Mouse (Mus musculus): Measurements from ENCODE around the gene Phc1. TPM values are rescaled to one million over a fixed set of nuclear protein-coding genes. Genes with fewer than 3 reads are reported as not detected.
"Not testable (repeated sequence)": the region's sequence is repeated elsewhere in the genome, so short reads cannot be mapped to it uniquely, and the experiment has no call there.

The Phc1 gene
- polyA plus RNA-seq, 1 experiment = 15.5 TPM

GRCm38 (mm10) chr6:122365706-122366105, 25.3 kb upstream of the Phc1 start:
- H3K27me3 ChIP-seq (ENCODE audit: control insufficient read depth, insufficient read depth, insufficient read length) = no peaks in the 10 kb centered on the region
- no peak for TF ChIP-seq CEBPB (IDR thresholded peaks at IDR 0.05; ENCODE audit: insufficient read depth, poor library complexity, severe bottlenecking)
- TF ChIP-seq E2F4 (IDR thresholded peaks at IDR 0.05; ENCODE audit: insufficient read depth) = no peak
- TF ChIP-seq TCF3 (IDR thresholded peaks at IDR 0.05; ENCODE audit: insufficient read length, low read depth) = no peak
- TF ChIP-seq SRF (IDR thresholded peaks at IDR 0.05; ENCODE audit: control insufficient read depth, insufficient read length, low read depth) = no peak
- TF ChIP-seq USF1 (IDR thresholded peaks at IDR 0.05; ENCODE audit: low read depth) = no peak
- TF ChIP-seq POLR2A (IDR thresholded peaks at IDR 0.05; ENCODE audit: insufficient read length, low read depth) = no peak
- TF ChIP-seq MYOG (IDR thresholded peaks at IDR 0.05; ENCODE audit: control insufficient read depth in 1 of 3, insufficient read depth in 1 of 3, insufficient read length in 2 of 3, low read depth in 2 of 3) = no peak
- TF ChIP-seq MAX (IDR thresholded peaks at IDR 0.05; ENCODE audit: low read depth) = no peak
- no peaks in the 10 kb centered on the region for H3K36me3 ChIP-seq (ENCODE audit: control insufficient read depth, insufficient read depth)
- no peak overlapping the region for H3ac ChIP-seq (ENCODE audit: control insufficient read depth, insufficient read length)
- no peak overlapping the region for H3K4me3 ChIP-seq
- H3K4me2 ChIP-seq (ENCODE audit: low read depth) = no peak overlapping the region
- H3K79me2 ChIP-seq (ENCODE audit: control insufficient read depth, insufficient read depth) = no peaks in the 10 kb centered on the region

GRCm38 (mm10) chr6:122357089-122357488, 16.7 kb upstream of the Phc1 start:
- H3ac ChIP-seq (ENCODE audit: control insufficient read depth, insufficient read length) = no peak overlapping the region
- H3K27me3 ChIP-seq (ENCODE audit: control insufficient read depth, insufficient read depth, insufficient read length) = no peaks in the 10 kb centered on the region
- no peaks in the 10 kb centered on the region for H3K36me3 ChIP-seq (ENCODE audit: control insufficient read depth, insufficient read depth)
- H3K4me2 ChIP-seq (ENCODE audit: low read depth) = no peak overlapping the region
- H3K79me2 ChIP-seq (ENCODE audit: control insufficient read depth, insufficient read depth) = no peaks in the 10 kb centered on the region
- no peak overlapping the region for H3K4me3 ChIP-seq
- no peak for TF ChIP-seq REST (IDR thresholded peaks at IDR 0.05; ENCODE audit: insufficient read depth, insufficient read length)
- TF ChIP-seq MYOG (IDR thresholded peaks at IDR 0.05; ENCODE audit: control insufficient read depth in 1 of 3, insufficient read depth in 1 of 3, insufficient read length in 2 of 3, low read depth in 2 of 3) = no peak
- TF ChIP-seq POLR2A (IDR thresholded peaks at IDR 0.05; ENCODE audit: insufficient read length, low read depth) = no peak
- TF ChIP-seq MAX (IDR thresholded peaks at IDR 0.05; ENCODE audit: low read depth) = no peak
- TF ChIP-seq TCF3 (IDR thresholded peaks at IDR 0.05; ENCODE audit: insufficient read length, low read depth) = no peak
- no peak for TF ChIP-seq MYOD1 (IDR thresholded peaks at IDR 0.05; ENCODE audit: control insufficient read depth in 1 of 3, insufficient read length in 2 of 3, low read depth in 2 of 3)
- TF ChIP-seq E2F4 (IDR thresholded peaks at IDR 0.05; ENCODE audit: insufficient read depth) = no peak
- no peak for TF ChIP-seq SRF (IDR thresholded peaks at IDR 0.05; ENCODE audit: control insufficient read depth, insufficient read length, low read depth)
- TF ChIP-seq USF1 (IDR thresholded peaks at IDR 0.05; ENCODE audit: low read depth) = no peak
- TF ChIP-seq TCF12 (IDR thresholded peaks at IDR 0.05; ENCODE audit: insufficient read depth, poor library complexity, severe bottlenecking) = no peak
- no peak for TF ChIP-seq POLR2AphosphoS2 (IDR thresholded peaks at IDR 0.05; ENCODE audit: insufficient read length, low read depth)
- TF ChIP-seq CEBPB (IDR thresholded peaks at IDR 0.05; ENCODE audit: insufficient read depth, poor library complexity, severe bottlenecking) = no peak

DNA sequence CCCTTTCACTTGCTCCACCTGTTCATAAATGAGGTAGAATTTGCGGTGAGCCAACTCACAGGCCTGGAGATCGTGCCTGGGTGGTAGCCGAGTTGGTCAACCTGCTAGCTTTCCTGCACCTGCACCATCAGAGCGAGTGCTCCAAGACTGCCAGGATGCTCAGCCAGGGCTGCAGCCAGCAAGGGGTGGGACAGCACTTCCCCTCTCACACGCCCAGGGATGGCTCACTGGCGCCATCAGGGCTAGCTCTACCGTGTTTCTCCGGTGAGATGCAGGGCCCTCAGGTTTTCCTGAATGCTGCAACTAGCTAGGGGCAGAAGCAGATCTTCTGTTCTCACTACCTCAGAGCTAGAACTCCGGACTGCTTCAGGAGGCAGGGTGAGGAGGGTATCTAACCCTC, 15.5 kb upstream of the Phc1 start:
- H3K4me2 ChIP-seq (ENCODE audit: low read depth) = no peak overlapping the region
- no peak overlapping the region for H3ac ChIP-seq (ENCODE audit: control insufficient read depth, insufficient read length)
- H3K79me2 ChIP-seq (ENCODE audit: control insufficient read depth, insufficient read depth) = no peaks in the 10 kb centered on the region
- no peaks in the 10 kb centered on the region for H3K36me3 ChIP-seq (ENCODE audit: control insufficient read depth, insufficient read depth)
- no peak for TF ChIP-seq USF1 (IDR thresholded peaks at IDR 0.05; ENCODE audit: low read depth)
- TF ChIP-seq REST (IDR thresholded peaks at IDR 0.05; ENCODE audit: insufficient read depth, insufficient read length) = no peak
- TF ChIP-seq SRF (IDR thresholded peaks at IDR 0.05; ENCODE audit: control insufficient read depth, insufficient read length, low read depth) = no peak
- no peak overlapping the region for H3K4me3 ChIP-seq
- H3K27me3 ChIP-seq (ENCODE audit: control insufficient read depth, insufficient read depth, insufficient read length) = no peaks in the 10 kb centered on the region

DNA sequence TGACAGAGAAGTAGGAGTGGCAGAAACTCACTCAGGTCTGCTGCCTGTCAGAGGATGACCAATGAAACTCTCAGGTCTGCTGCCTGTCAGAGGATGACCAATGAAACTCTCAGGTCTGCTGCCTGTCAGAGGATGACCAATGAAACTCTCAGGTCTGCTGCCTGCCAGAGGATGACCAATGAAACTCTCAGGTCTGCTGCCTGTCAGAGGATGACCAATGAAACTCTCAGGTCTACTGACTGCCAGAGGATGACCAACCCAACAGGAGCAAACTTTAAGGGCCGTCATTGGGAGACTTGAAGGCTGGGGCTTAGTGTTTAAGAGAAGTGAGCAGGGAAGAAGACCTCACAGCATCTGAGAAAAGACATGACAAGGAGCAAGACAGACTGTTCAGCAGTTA, 7.0 kb upstream of the Phc1 start:
- H3K4me3 ChIP-seq; H3K36me3 ChIP-seq (ENCODE audit: control insufficient read depth, insufficient read depth); H3K4me2 ChIP-seq (ENCODE audit: low read depth); H3K27me3 ChIP-seq (ENCODE audit: control insufficient read depth, insufficient read depth, insufficient read length); H3ac ChIP-seq (ENCODE audit: control insufficient read depth, insufficient read length); H3K79me2 ChIP-seq (ENCODE audit: control insufficient read depth, insufficient read depth): not testable (repeated sequence)

DNA sequence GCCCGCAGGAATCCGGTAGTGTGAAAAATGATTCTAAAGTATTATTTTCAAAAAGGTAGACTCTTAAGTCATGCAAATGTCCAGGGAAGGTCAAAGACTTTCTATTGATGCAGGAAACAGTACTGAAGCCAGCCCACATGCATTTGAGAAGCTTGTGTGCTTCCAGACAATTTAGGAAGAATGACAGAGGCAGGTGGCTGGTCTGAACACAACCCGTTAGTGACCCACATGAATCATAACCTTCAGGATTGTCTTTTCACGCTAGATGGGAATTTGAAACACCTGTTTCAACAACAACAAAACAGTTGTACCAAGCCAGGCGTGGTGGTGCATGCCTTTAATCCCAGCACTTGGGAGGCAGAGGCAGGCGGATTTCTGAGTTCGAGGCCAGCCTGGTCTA, 6.0 kb upstream of the Phc1 start:
- TF ChIP-seq MYOD1 (IDR thresholded peaks at IDR 0.05; ENCODE audit: control insufficient read depth in 1 of 3, insufficient read length in 2 of 3, low read depth in 2 of 3) (peak; percentile 93 to 94 (median 94)), MYOG (IDR thresholded peaks at IDR 0.05; ENCODE audit: control insufficient read depth in 1 of 3, insufficient read depth in 1 of 3, insufficient read length in 2 of 3, low read depth in 2 of 3) (peak in 1 of 3 experiments; percentile 37), USF1 (IDR thresholded peaks at IDR 0.05; ENCODE audit: low read depth) (no peak), MAX (IDR thresholded peaks at IDR 0.05; ENCODE audit: low read depth) (no peak), POLR2A (IDR thresholded peaks at IDR 0.05; ENCODE audit: insufficient read length, low read depth) (no peak), REST (IDR thresholded peaks at IDR 0.05; ENCODE audit: insufficient read depth, insufficient read length) (no peak), TCF12 (IDR thresholded peaks at IDR 0.05; ENCODE audit: insufficient read depth, poor library complexity, severe bottlenecking) (peak; percentile 47), TCF3 (IDR thresholded peaks at IDR 0.05; ENCODE audit: insufficient read length, low read depth) (no peak), POLR2AphosphoS2 (IDR thresholded peaks at IDR 0.05; ENCODE audit: insufficient read length, low read depth) (no peak), SRF (IDR thresholded peaks at IDR 0.05; ENCODE audit: control insufficient read depth, insufficient read length, low read depth) (no peak), CEBPB (IDR thresholded peaks at IDR 0.05; ENCODE audit: insufficient read depth, poor library complexity, severe bottlenecking) (no peak), E2F4 (IDR thresholded peaks at IDR 0.05; ENCODE audit: insufficient read depth) (no peak)
- H3K79me2 ChIP-seq (ENCODE audit: control insufficient read depth, insufficient read depth) = no peaks in the 10 kb centered on the region
- no peak overlapping the region for H3ac ChIP-seq (ENCODE audit: control insufficient read depth, insufficient read length)

More for the DNA sequence above, 6.0 kb upstream of the Phc1 start:
- no peak overlapping the region for H3K4me2 ChIP-seq (ENCODE audit: low read depth)
- no peak overlapping the region for H3K4me3 ChIP-seq
- no peaks in the 10 kb centered on the region for H3K27me3 ChIP-seq (ENCODE audit: control insufficient read depth, insufficient read depth, insufficient read length)
- H3K36me3 ChIP-seq (ENCODE audit: control insufficient read depth, insufficient read depth) = no peaks in the 10 kb centered on the region

Measured in myocyte (in vitro differentiated cells).